Mouse (Mus musculus) lung, adult 18-20 months (tissue): ENCODE data around the gene Eno3.

Experiments used
- DNase-seq, 2 experiments: peaks; one replicate each; pipeline ENCODE4 v3.0.0; 2022; ENCODE audit warnings: mixed read lengths in 2 of 2

Gene Eno3

GRCm38 (mm10) chr11:70644564-70645103 is 12.4 kb upstream of the Eno3 start:
- no peak for DNase-seq

- DNase-seq, result no peak
Observed at GRCm38 (mm10) chr11:70645461-70646258, 11.3 kb upstream of the Eno3 start.

GRCm38 (mm10) chr11:70646259-70646555 is 10.8 kb upstream of the Eno3 start:
- DNase-seq, result no peak

GRCm38 (mm10) chr11:70646691-70647650 is 10.0 kb upstream of the Eno3 start, which contains the start of the genes Rnf167 and Slc25a11:
TSS of gene Rnf167 (plus strand) at chr11:70647235.
TSS of gene Slc25a11 (minus strand) at chr11:70647479.
- peak; percentile 97 to 98 for DNase-seq

GRCm38 (mm10) chr11:70647716-70648420 is 9.1 kb upstream of the Eno3 start:
- peak in 1 of 2 experiments; percentile 28 for DNase-seq

GRCm38 (mm10) chr11:70648512-70648911 is 8.5 kb upstream of the Eno3 start:
- no peak for DNase-seq

- DNase-seq, result no peak
Observed at GRCm38 (mm10) chr11:70649185-70649734, 7.7 kb upstream of the Eno3 start.

GRCm38 (mm10) chr11:70650322-70651175 is 6.5 kb upstream of the Eno3 start:
- no peak for DNase-seq

GRCm38 (mm10) chr11:70651391-70651790 is 5.6 kb upstream of the Eno3 start:
- DNase-seq, result no peak

GRCm38 (mm10) chr11:70652029-70652883 is 4.7 kb upstream of the Eno3 start:
- DNase-seq, result no peak

- DNase-seq, result no peak
Observed at GRCm38 (mm10) chr11:70652884-70653344, 4.1 kb upstream of the Eno3 start.

- DNase-seq, result peak; percentile 69 to 71
Observed at GRCm38 (mm10) chr11:70653345-70654197, 3.4 kb upstream of the Eno3 start.

GRCm38 (mm10) chr11:70654198-70654922 is 2.6 kb upstream of the Eno3 start, which contains the start of gene Pfn1:
TSS of gene Pfn1 (minus strand) at chr11:70654644.
- DNase-seq, result peak; percentile 71 to 75

GRCm38 (mm10) chr11:70654923-70655570 is 2.0 kb upstream of the Eno3 start:
- DNase-seq, result peak; percentile 82 to 85

- DNase-seq, result peak; percentile 64 to 70
Observed at GRCm38 (mm10) chr11:70655571-70656455, 1.2 kb upstream of the Eno3 start.

- DNase-seq, result no peak
Observed at GRCm38 (mm10) chr11:70656456-70656927, 510 bp upstream of the Eno3 start.

- no peak for DNase-seq
Observed at GRCm38 (mm10) chr11:70657573-70657972, 571 bp downstream of the Eno3 start.
